Mouse (Mus musculus): ENCODE data around the gene Frmd6. TPM values are rescaled to one million over a fixed set of nuclear protein-coding genes. Genes with fewer than 3 reads are reported as not detected.

The Frmd6 gene
- total and polyA plus RNA-seq, 3 experiments = 2.5 to 4.5 (median 3.5) TPM

DNA sequence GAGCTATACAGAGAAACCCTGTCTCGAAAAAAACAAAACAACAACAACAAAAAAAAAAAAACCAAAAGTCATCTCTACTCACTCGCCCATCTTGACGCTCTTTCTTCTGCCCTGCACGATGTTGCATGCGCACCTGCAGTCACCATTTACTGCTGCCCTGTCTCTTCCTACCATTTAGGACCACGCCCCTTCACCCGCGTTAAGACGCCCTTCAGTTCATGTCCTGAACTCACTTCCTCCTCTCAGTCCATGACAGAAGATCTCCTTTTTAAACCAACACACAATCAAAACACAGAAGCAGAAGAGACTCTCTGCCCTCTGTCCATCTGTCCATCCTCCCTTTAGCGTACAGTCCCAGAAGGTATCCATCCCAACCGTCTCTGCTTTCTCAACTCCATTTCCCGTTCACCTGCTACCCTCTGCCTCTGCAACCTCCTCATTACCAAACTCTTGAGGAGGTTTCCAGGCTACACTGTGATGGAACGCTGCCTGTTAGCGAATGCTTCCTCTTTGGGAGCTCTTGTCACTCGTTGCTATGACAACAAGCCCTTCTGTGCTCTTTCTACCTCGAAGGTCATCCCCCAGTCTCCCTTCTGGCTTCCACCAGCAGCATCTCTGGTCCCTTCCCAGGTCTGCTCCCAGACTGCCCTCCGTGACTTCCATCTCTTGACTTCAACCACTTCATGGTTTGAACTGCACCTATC, 86.5 kb downstream of the Frmd6 start:
- H3K36me3 ChIP-seq (replicated peaks in 1 of 2; ENCODE audit: control insufficient read depth in 1 of 2, insufficient read depth in 1 of 2, low read length in 1 of 2) = no peaks in the 10 kb centered on the region
- no peak overlapping the region for H3K9ac ChIP-seq (ENCODE audit: insufficient read depth, low read depth)
- peaks cover 6 to 34% of the 10 kb centered on the region in 2 experiments for H3K4me1 ChIP-seq (ENCODE audit: control insufficient read depth in 1 of 2, insufficient read depth in 2 of 2)
- TF ChIP-seq MXI1 (IDR thresholded peaks at IDR 0.05; ENCODE audit: low read depth, low read length) = 0 out of 2 replicates have a peak, but pooled peaks have one; percentile 25
- no peak for TF ChIP-seq MAX (IDR thresholded peaks at IDR 0.05; ENCODE audit: low read length)
- dilution Hi-C loops (cut with MboI; ENCODE audit: extremely low pct_ligation_motif_present, extremely low pct_unique_long_range_greater_than_20kb, low sequenced_read_pairs) (no loop called here), in situ Hi-C loops (cut with MboI; ENCODE audit: low pct_ligation_motif_present, low pct_unique_long_range_greater_than_20kb, low sequenced_read_pairs) (loop anchor here (10.0 to 25.0 kb wide), 2 partner anchors 417 to 675 kb away; partner anchors contain the start of gene Pygl)
- H3K27ac ChIP-seq (ENCODE audit: insufficient read depth, low read depth) = no peak overlapping the region
- peak overlapping the region; percentile 39 for H3K4me2 ChIP-seq (ENCODE audit: insufficient read depth, low read depth, poor library complexity, severe bottlenecking)
- H3K4me3 ChIP-seq (replicated peaks in 1 of 3; ENCODE audit: low read depth in 2 of 3, low read length in 2 of 3, poor library complexity in 1 of 3) = no peak overlapping the region
- peak; percentile 44 for DNase-seq (ENCODE audit: extremely low read depth)
- H3K27me3 ChIP-seq (replicated peaks) = no peaks in the 10 kb centered on the region
- H3K9me3 ChIP-seq (replicated peaks; ENCODE audit: low read length) = no peaks in the 10 kb centered on the region
- H3K79me2 ChIP-seq (replicated peaks; ENCODE audit: control insufficient read depth, extremely low read depth, insufficient read depth, poor library complexity, severe bottlenecking) = no peaks in the 10 kb centered on the region

GRCm38 (mm10) chr12:70913429-70913828, 88.1 kb downstream of the Frmd6 start:
- peak; percentile 70 for DNase-seq (ENCODE audit: extremely low read depth)
- in situ Hi-C loops (cut with MboI; ENCODE audit: low pct_ligation_motif_present, low pct_unique_long_range_greater_than_20kb, low sequenced_read_pairs) = loop anchor here (10.0 to 25.0 kb wide), 2 partner anchors 419 to 676 kb away; partner anchors contain the start of gene Pygl
- Histone ChIP-seq H3K9ac (ENCODE audit: insufficient read depth, low read depth) (no peak overlapping the region), H3K79me2 (replicated peaks; ENCODE audit: control insufficient read depth, extremely low read depth, insufficient read depth, poor library complexity, severe bottlenecking) (no peaks in the 10 kb centered on the region), H3K36me3 (replicated peaks in 1 of 2; ENCODE audit: control insufficient read depth in 1 of 2, insufficient read depth in 1 of 2, low read length in 1 of 2) (no peaks in the 10 kb centered on the region), H3K27ac (ENCODE audit: insufficient read depth, low read depth) (no peak overlapping the region), H3K4me1 (ENCODE audit: control insufficient read depth in 1 of 2, insufficient read depth in 2 of 2) (peaks cover 6 to 31% of the 10 kb centered on the region in 2 experiments), H3K9me3 (replicated peaks; ENCODE audit: low read length) (peaks cover 7% of the 10 kb centered on the region), H3K27me3 (replicated peaks) (no peaks in the 10 kb centered on the region), H3K4me3 (replicated peaks in 1 of 3; ENCODE audit: low read depth in 2 of 3, low read length in 2 of 3, poor library complexity in 1 of 3) (no peak overlapping the region), H3K4me2 (ENCODE audit: insufficient read depth, low read depth, poor library complexity, severe bottlenecking) (no peak overlapping the region)
- dilution Hi-C loops (cut with MboI; ENCODE audit: extremely low pct_ligation_motif_present, extremely low pct_unique_long_range_greater_than_20kb, low sequenced_read_pairs) = no loop called here
- TF ChIP-seq CTCF (conservative IDR thresholded peaks at IDR 0.05 in 1 of 2, IDR thresholded peaks at IDR 0.05 in 1 of 2; ENCODE audit: low read depth in 2 of 2, low read length in 2 of 2) (peak; percentile 81 to 82), SMC3 (IDR thresholded peaks at IDR 0.05; ENCODE audit: low read depth, low read length) (peak; percentile 28), RAD21 (IDR thresholded peaks at IDR 0.05; ENCODE audit: low read depth, low read length) (peak; percentile 5; the same call in 1 of the 2 replicates), CHD1 (IDR thresholded peaks at IDR 0.05; ENCODE audit: low read depth, low read length) (no peak)

GRCm38 (mm10) chr12:70914387-70914786, 89.1 kb downstream of the Frmd6 start:
- peak; percentile 70 for DNase-seq (ENCODE audit: extremely low read depth)
- Histone ChIP-seq H3K9me3 (replicated peaks; ENCODE audit: low read length) (peaks cover 7% of the 10 kb centered on the region), H3K4me2 (ENCODE audit: insufficient read depth, low read depth, poor library complexity, severe bottlenecking) (no peak overlapping the region), H3K27ac (ENCODE audit: insufficient read depth, low read depth) (no peak overlapping the region), H3K4me3 (replicated peaks in 1 of 3; ENCODE audit: low read depth in 2 of 3, low read length in 2 of 3, poor library complexity in 1 of 3) (no peak overlapping the region), H3K4me1 (ENCODE audit: control insufficient read depth in 1 of 2, insufficient read depth in 2 of 2) (peaks cover 6 to 31% of the 10 kb centered on the region in 2 experiments), H3K27me3 (replicated peaks) (no peaks in the 10 kb centered on the region), H3K9ac (ENCODE audit: insufficient read depth, low read depth) (no peak overlapping the region), H3K79me2 (replicated peaks; ENCODE audit: control insufficient read depth, extremely low read depth, insufficient read depth, poor library complexity, severe bottlenecking) (no peaks in the 10 kb centered on the region), H3K36me3 (replicated peaks in 1 of 2; ENCODE audit: control insufficient read depth in 1 of 2, insufficient read depth in 1 of 2, low read length in 1 of 2) (no peaks in the 10 kb centered on the region)
- in situ Hi-C loops (cut with MboI; ENCODE audit: low pct_ligation_motif_present, low pct_unique_long_range_greater_than_20kb, low sequenced_read_pairs) = loop anchor here (10.0 to 25.0 kb wide), 2 partner anchors 420 to 677 kb away; partner anchors contain the start of gene Pygl
- dilution Hi-C loops (cut with MboI; ENCODE audit: extremely low pct_ligation_motif_present, extremely low pct_unique_long_range_greater_than_20kb, low sequenced_read_pairs) = no loop called here
- TF ChIP-seq HCFC1 (IDR thresholded peaks at IDR 0.05; ENCODE audit: low read depth, low read length) (no peak), CTCF (conservative IDR thresholded peaks at IDR 0.05 in 1 of 2, IDR thresholded peaks at IDR 0.05 in 1 of 2; ENCODE audit: low read depth in 2 of 2, low read length in 2 of 2) (peak; percentile 47 to 78; a peak in 3 of 4 replicates), MAFK (IDR thresholded peaks at IDR 0.05; ENCODE audit: insufficient replicate concordance, low read length) (no peak), NRF1 (IDR thresholded peaks at IDR 0.05; ENCODE audit: low read depth, low read length) (no peak), BHLHE40 (IDR thresholded peaks at IDR 0.05; ENCODE audit: low read depth, low read length) (no peak), SMC3 (IDR thresholded peaks at IDR 0.05; ENCODE audit: low read depth, low read length) (peak; percentile 47), GABPA (IDR thresholded peaks at IDR 0.05; ENCODE audit: insufficient replicate concordance, low read depth, low read length) (no peak), RAD21 (IDR thresholded peaks at IDR 0.05; ENCODE audit: low read depth, low read length) (peak; percentile 72), EP300 (IDR thresholded peaks at IDR 0.05; ENCODE audit: low read length) (no peak), SIN3A (IDR thresholded peaks at IDR 0.05; ENCODE audit: low read length) (no peak)
